Comparison of ENCODE assay signal across 9 mouse cellular contexts in genomic region chr12:56534311-56534650, GRCm38 (mm10). TPM values are rescaled to one million over a fixed set of nuclear protein-coding genes. Genes with fewer than 3 reads are reported as not detected.
DNase-seq lines count a peak whose midpoint lies in the region; ATAC-seq and TF ChIP-seq lines count a peak whose summit lies in the region.
"Had no signal": no experiment of that assay in that cellular context is flagged by ENCODE, and none has a peak within 500 bp of the region (broad histone marks: within the 10 kb centered on the region; RNA-seq: fewer than 3 reads in every experiment).

No protein-coding gene starts in this region.

- H3K9ac ChIP-seq in lung, postnatal 0 days (replicated peaks; ENCODE audit: low read depth) = peak overlapping the region; percentile 92
- H3K9ac ChIP-seq in limb, embryonic 15.5 days = no peak overlapping the region
- no peak overlapping the region for H3K9ac ChIP-seq in stomach, embryonic 15.5 days

- peak overlapping the region; percentile 96 for H3K27ac ChIP-seq in lung, postnatal 0 days (ENCODE audit: low read length)
- no peak overlapping the region for H3K27ac ChIP-seq in limb, embryonic 15.5 days
- no peak overlapping the region for H3K27ac ChIP-seq in stomach, embryonic 15.5 days
- H3K27ac ChIP-seq in layer of hippocampus, adult 2 months = no peak overlapping the region

- DNase-seq in embryo, embryonic 10.5 days (ENCODE audit: low spot score) = peak; percentile 41
- no peak for DNase-seq in embryo, embryonic 11 days
- peak; percentile 8 for DNase-seq in lung, postnatal 0 days (ENCODE audit: low spot score)
- no peak for DNase-seq in lung, postnatal 10 days
- DNase-seq in gastrocnemius, postnatal 25 days = no peak
- no peak for DNase-seq in layer of hippocampus, adult 2 months (ENCODE audit: low spot score in 2 of 2)
- DNase-seq: thymus, postnatal 14 days had no signal

- 2% methylated on average over 14 of the region's 24 CpGs for WGBS in lung, postnatal 0 days
- 1% methylated on average over 24 of the region's 24 CpGs for WGBS in limb, embryonic 15.5 days
- under 1% methylated on average over 24 of the region's 24 CpGs for WGBS in stomach, embryonic 15.5 days

- H3K4me2 ChIP-seq in lung, postnatal 0 days (replicated peaks; ENCODE audit: low read depth, low read length) = peak overlapping the region; percentile 55; the same call in 1 of the 2 replicates
- H3K4me2 ChIP-seq in limb, embryonic 15.5 days = peak overlapping the region; percentile 62
- peak overlapping the region; percentile 50 for H3K4me2 ChIP-seq in stomach, embryonic 15.5 days

- no peaks in the 10 kb centered on the region for H3K4me1 ChIP-seq in lung, postnatal 0 days (ENCODE audit: insufficient read depth, low read depth, low read length)
- H3K4me1 ChIP-seq in limb, embryonic 15.5 days = peaks cover 38% of the 10 kb centered on the region
- H3K4me1 ChIP-seq in stomach, embryonic 15.5 days = peaks cover 24% of the 10 kb centered on the region

- no peak for ATAC-seq in lung, postnatal 0 days
- no peak for ATAC-seq in limb, embryonic 15.5 days (ENCODE audit: insufficient number of reproducible peaks, low FRiP score, low TSS enrichment, low read depth)
- ATAC-seq in stomach, embryonic 15.5 days (ENCODE audit: insufficient read depth, low FRiP score, low read depth) = no peak

- H3K27me3 ChIP-seq in lung, postnatal 0 days (replicated peaks; ENCODE audit: insufficient read depth, low read length) = peaks cover 29% of the 10 kb centered on the region; the same call in 1 of the 2 replicates
- H3K27me3 ChIP-seq in limb, embryonic 15.5 days = peaks cover 96% of the 10 kb centered on the region
- peaks cover 94% of the 10 kb centered on the region for H3K27me3 ChIP-seq in stomach, embryonic 15.5 days (replicated peaks)

- peak overlapping the region; percentile 60 for H3K4me3 ChIP-seq in lung, postnatal 0 days (ENCODE audit: low read depth, low read length)
- H3K4me3 ChIP-seq in limb, embryonic 15.5 days = peak overlapping the region; percentile 35
- H3K4me3 ChIP-seq in stomach, embryonic 15.5 days (replicated peaks) = peak overlapping the region; percentile 30; the same call in 1 of the 2 replicates
- no peak overlapping the region for H3K4me3 ChIP-seq in layer of hippocampus, adult 2 months

- TF ChIP-seq EP300 in lung, postnatal 0 days (IDR thresholded peaks at IDR 0.05) = no peak

- H3K9me3 ChIP-seq in lung, postnatal 0 days (ENCODE audit: low read length) = no peaks in the 10 kb centered on the region
- H3K9me3 ChIP-seq in limb, embryonic 15.5 days = no peaks in the 10 kb centered on the region
- no peaks in the 10 kb centered on the region for H3K9me3 ChIP-seq in stomach, embryonic 15.5 days

- H3K36me3 ChIP-seq in lung, postnatal 0 days (ENCODE audit: insufficient read depth, low read length) = no peaks in the 10 kb centered on the region
- no peaks in the 10 kb centered on the region for H3K36me3 ChIP-seq in limb, embryonic 15.5 days
- no peaks in the 10 kb centered on the region for H3K36me3 ChIP-seq in stomach, embryonic 15.5 days

- no peak for TF ChIP-seq CTCF in lung, postnatal 0 days (IDR thresholded peaks at IDR 0.05)
- TF ChIP-seq CTCF in layer of hippocampus, adult 2 months (conservative IDR thresholded peaks at IDR 0.05) = no peak

RNA-seq across cellular contexts. Expression of gene Nkx2-1, which starts 2.4 kb away (rescaled TPM):
- polyA plus RNA-seq in lung, postnatal 0 days (2015; fragmentation: Nextera tagmentation; extraction: Ambion mirVana) = 62.7 and 68.7 TPM in 2 replicates
- polyA plus RNA-seq in limb, embryonic 15.5 days (2015; fragmentation: Nextera tagmentation; extraction: Ambion mirVana) = not detected in 2 replicates
- 0.08 and 0.12 TPM in 2 replicates for polyA plus RNA-seq in stomach, embryonic 15.5 days (2015; fragmentation: Nextera tagmentation; extraction: Ambion mirVana)
- total RNA-seq in gastrocnemius, postnatal 25 days (2021) = not detected
- total RNA-seq in layer of hippocampus, adult 2 months (2021) = under 1 TPM; 0.52 to 0.54 TPM

Comparison
In these comparisons a context has a peak if more than half of its experiments do, and no peak if none do; other contexts are left out.
1. DNase-seq: peak in embryo, embryonic 10.5 days (single experiment) and lung, postnatal 0 days (single experiment); none in embryo, embryonic 11 days (single experiment), lung, postnatal 10 days (single experiment), gastrocnemius, postnatal 25 days (single experiment) and layer of hippocampus, adult 2 months (0 of 2).
2. RNA of gene Nkx2-1, which starts 2.4 kb away (polyA plus RNA-seq): 62.7 to 68.7 TPM in lung, postnatal 0 days; 0.08 to 0.12 TPM in stomach, embryonic 15.5 days and not detected in limb, embryonic 15.5 days; every median in the first group is over 10 times any median in the second.
3. Peak in every context shown above with its lines, with median percentiles within 50 percentile points of each other: H3K4me2 ChIP-seq.